Mouse (Mus musculus) heart, postnatal 0 days (tissue): ENCODE measurements around the gene Lrig1. TPM values are rescaled to one million over a fixed set of nuclear protein-coding genes. Genes with fewer than 3 reads are reported as not detected.

Experiments
- ATAC-seq: fragments of 200-750 bp; cut with Nextera tagmentation; 2 replicates; pipeline ENCODE4 v1.8.0; 2017; ENCODE audit warnings: low read depth, moderate number of reproducible peaks, moderate library complexity; ENCODE audit not compliant: insufficient read depth
- DNase-seq: peaks from one replicate; pipeline ENCODE4 v3.0.0-alpha.2; 2016; ENCODE audit warnings: low spot score
- H3K27ac ChIP-seq: fragments of 300-500 bp; sonication (generic); 2 replicates; pipeline ENCODE4 v1.5.1; 2014; ENCODE audit warnings: low read depth, mild to moderate bottlenecking
- H3K27me3 ChIP-seq: fragments of 300-500 bp; sonication (generic); 2 replicates; pipeline ENCODE4 v1.6.1; 2014; ENCODE audit warnings: low read length, mixed read lengths; ENCODE audit not compliant: control insufficient read depth, insufficient read depth
- H3K36me3 ChIP-seq: fragments of 300-500 bp; sonication (generic); replicated peaks from 2 replicates; pipeline ENCODE4 v1.6.1; 2014; ENCODE audit warnings: low read length, mixed read lengths; ENCODE audit not compliant: control insufficient read depth, insufficient read depth
- H3K4me1 ChIP-seq: fragments of 300-500 bp; sonication (generic); 2 replicates; pipeline ENCODE4 v1.6.1; 2014; ENCODE audit warnings: antibody characterized with exemption; ENCODE audit not compliant: control insufficient read depth, insufficient read depth
- H3K4me2 ChIP-seq: fragments of 300-500 bp; sonication (generic); 2 replicates; pipeline ENCODE4 v1.6.1; 2014; ENCODE audit warnings: low read depth, mild to moderate bottlenecking, low read length, moderate library complexity
- H3K4me3 ChIP-seq: fragments of 300-500 bp; sonication (generic); 2 replicates; pipeline ENCODE4 v1.5.1; 2014; ENCODE audit warnings: low read depth, low read length
- H3K9ac ChIP-seq: fragments of 300-500 bp; sonication (generic); replicated peaks from 2 replicates; pipeline ENCODE4 v1.6.1; 2014; ENCODE audit warnings: low read depth, low read length, mixed read lengths
- H3K9me3 ChIP-seq: fragments of 300-500 bp; sonication (generic); replicated peaks from 2 replicates; pipeline ENCODE4 v1.6.1; 2016; ENCODE audit warnings: low read length; ENCODE audit not compliant: control insufficient read depth
- CTCF ChIP-seq: IDR thresholded peaks from 2 replicates; pipeline ENCODE4 v1.5.1; 2016; ENCODE audit warnings: antibody characterized with exemption, control low read depth, low read depth
- EP300 ChIP-seq: IDR thresholded peaks from 2 replicates; pipeline ENCODE4 v1.6.1; 2016; ENCODE audit warnings: antibody characterized with exemption, low read depth
- WGBS: fragments of 180-500 bp; shearing (Covaris S2); extraction: QIAGEN DNeasy Blood & Tissue Kit; methylation state at CpG from one replicate; pipeline ENCODE4 v1.1.7; 2014; 5-methylcytosine and 5-hydroxymethylcytosine counted together
- polyA plus RNA-seq: library from polyadenylated mRNA; unstranded; fragments of >200 nt; fragmentation: Nextera tagmentation; extraction: Ambion mirVana; gene quantifications from 2 replicates; pipeline ENCODE4 v1.2.1, GENCODE M21; 2015
- total RNA-seq: library from RNA; depleted of rRNA; stranded (reverse); fragments of >200 nt; gene quantifications from 2 replicates; pipeline ENCODE4 v1.2.3, GENCODE M21; 2014; ENCODE audit warnings: low replicate concordance

The Lrig1 gene
- total and polyA plus RNA-seq, 2 experiments from 2014 or later = 7.1 to 54.3 TPM

- ATAC-seq = 0 out of 2 replicates have a peak, but pooled peaks have one; percentile 26
- no peaks in the 10 kb centered on the region for H3K9me3 ChIP-seq
Measured at GRCm38 (mm10) chr6:94592710-94593109, 107.2 kb downstream of the Lrig1 start.

GRCm38 (mm10) chr6:94592243-94592642 is 107.7 kb downstream of the Lrig1 start:
- no peaks in the 10 kb centered on the region for H3K27me3 ChIP-seq
- peak overlapping the region; percentile 46 for H3K4me2 ChIP-seq
- no peaks in the 10 kb centered on the region for H3K36me3 ChIP-seq
- peak; percentile 72; the same call in 1 of the 2 replicates for ATAC-seq
- peaks cover 29% of the 10 kb centered on the region for H3K4me1 ChIP-seq
- no peaks in the 10 kb centered on the region for H3K9me3 ChIP-seq
- no peak overlapping the region for H3K9ac ChIP-seq
- no peak for TF ChIP-seq EP300
- TF ChIP-seq CTCF = no peak
- H3K27ac ChIP-seq = peak overlapping the region; percentile 49
- H3K4me3 ChIP-seq = peak overlapping the region; percentile 10
- peak; percentile 65 for DNase-seq
- 6% methylated on average over 8 of the region's 8 CpGs for WGBS

More at GRCm38 (mm10) chr6:94592710-94593109, 107.2 kb downstream of the Lrig1 start:
- Histone ChIP-seq H3K27ac (peak overlapping the region; percentile 49), H3K4me1 (peaks cover 34% of the 10 kb centered on the region), H3K9ac (no peak overlapping the region), H3K4me3 (peak overlapping the region; percentile 10), H3K27me3 (no peaks in the 10 kb centered on the region), H3K36me3 (no peaks in the 10 kb centered on the region), H3K4me2 (peak overlapping the region; percentile 46)
- DNase-seq = peak; percentile 15
- TF ChIP-seq CTCF = no peak
- no peak for TF ChIP-seq EP300
- WGBS = 5% methylated on average over 4 of the region's 4 CpGs

GRCm38 (mm10) chr6:94588365-94588764 is 111.6 kb downstream of the Lrig1 start:
- Histone ChIP-seq H3K9ac (no peak overlapping the region), H3K27me3 (no peaks in the 10 kb centered on the region), H3K4me2 (no peak overlapping the region), H3K4me1 (peaks cover 4% of the 10 kb centered on the region; the same call in 1 of the 2 replicates), H3K9me3 (no peaks in the 10 kb centered on the region), H3K4me3 (no peak overlapping the region), H3K36me3 (no peaks in the 10 kb centered on the region), H3K27ac (no peak overlapping the region)
- no peak for TF ChIP-seq CTCF
- no peak for TF ChIP-seq EP300
- ATAC-seq (no peak), DNase-seq (no peak)
- 76% methylated on average over 4 of the region's 4 CpGs for WGBS

- ATAC-seq (no peak), DNase-seq (no peak)
- 60% methylated on average over 4 of the region's 4 CpGs for WGBS
- no peaks in the 10 kb centered on the region for H3K36me3 ChIP-seq
- TF ChIP-seq CTCF = no peak
- no peak for TF ChIP-seq EP300
- no peaks in the 10 kb centered on the region for H3K27me3 ChIP-seq
- no peaks in the 10 kb centered on the region for H3K9me3 ChIP-seq
- H3K4me2 ChIP-seq = no peak overlapping the region
- no peaks in the 10 kb centered on the region for H3K4me1 ChIP-seq
- H3K9ac ChIP-seq = no peak overlapping the region
- no peak overlapping the region for H3K4me3 ChIP-seq
- no peak overlapping the region for H3K27ac ChIP-seq
Measured at GRCm38 (mm10) chr6:94584976-94585375, 115.0 kb downstream of the Lrig1 start.

- H3K9ac ChIP-seq = no peak overlapping the region
- WGBS = 93% methylated on average over 9 of the region's 9 CpGs
Measured at GRCm38 (mm10) chr6:94584147-94584695, 115.7 kb downstream of the Lrig1 start.

GRCm38 (mm10) chr6:94582055-94582454 is 117.9 kb downstream of the Lrig1 start:
- DNase-seq = no peak
- no peak for TF ChIP-seq EP300
- TF ChIP-seq CTCF = no peak
- Histone ChIP-seq H3K4me3 (no peak overlapping the region), H3K27ac (no peak overlapping the region), H3K4me2 (no peak overlapping the region), H3K27me3 (no peaks in the 10 kb centered on the region), H3K9ac (no peak overlapping the region), H3K9me3 (no peaks in the 10 kb centered on the region), H3K36me3 (no peaks in the 10 kb centered on the region), H3K4me1 (no peaks in the 10 kb centered on the region)
- 85% methylated on average over 9 of the region's 9 CpGs for WGBS
- no peak for ATAC-seq

More at GRCm38 (mm10) chr6:94584147-94584695, 115.7 kb downstream of the Lrig1 start:
- H3K36me3 ChIP-seq = no peaks in the 10 kb centered on the region
- TF ChIP-seq EP300 (no peak), CTCF (no peak)
- no peaks in the 10 kb centered on the region for H3K9me3 ChIP-seq
- no peak overlapping the region for H3K27ac ChIP-seq
- no peak overlapping the region for H3K4me2 ChIP-seq
- ATAC-seq (no peak), DNase-seq (no peak)
- H3K4me1 ChIP-seq = no peaks in the 10 kb centered on the region
- no peak overlapping the region for H3K4me3 ChIP-seq
- no peaks in the 10 kb centered on the region for H3K27me3 ChIP-seq
